Mouse (Mus musculus) embryonic facial prominence, embryonic 11.5 days (tissue): Measurements from ENCODE around the gene Adamtsl5. TPM values are rescaled to one million over a fixed set of nuclear protein-coding genes. Genes with fewer than 3 reads are reported as not detected.

Experiments
- ATAC-seq: fragments of 200-750 bp; cut with Nextera tagmentation; replicated peaks from 2 replicates; pipeline ENCODE4 v1.8.0; 2017; ENCODE audit warnings: low read depth; ENCODE audit not compliant: insufficient number of reproducible peaks, low FRiP score, low TSS enrichment
- DNase-seq: peaks from one replicate; pipeline ENCODE4 v3.0.0-alpha.2; 2015; ENCODE audit warnings: low spot score
- H3K27ac ChIP-seq: fragments of 300-500 bp; sonication (generic); replicated peaks from 2 replicates; pipeline ENCODE4 v1.5.1; 2014; ENCODE audit warnings: mild to moderate bottlenecking, low read depth, low read length, control low read depth
- H3K27me3 ChIP-seq: fragments of 300-500 bp; sonication (generic); 2 replicates; pipeline ENCODE4 v1.6.1; 2014; ENCODE audit warnings: mild to moderate bottlenecking, low read length, moderate library complexity, mixed read lengths; ENCODE audit not compliant: control insufficient read depth, insufficient read depth
- H3K36me3 ChIP-seq: fragments of 300-500 bp; sonication (generic); replicated peaks from 2 replicates; pipeline ENCODE4 v1.6.1; 2014; ENCODE audit warnings: low read depth, mild to moderate bottlenecking, low read length, moderate library complexity, mixed read lengths; ENCODE audit not compliant: control insufficient read depth, insufficient read depth
- H3K4me1 ChIP-seq: fragments of 300-500 bp; sonication (generic); 2 replicates; pipeline ENCODE4 v1.6.1; 2014; ENCODE audit warnings: low read length, mixed read lengths; ENCODE audit not compliant: control insufficient read depth, insufficient read depth
- H3K4me2 ChIP-seq: fragments of 300-500 bp; sonication (generic); 2 replicates; pipeline ENCODE4 v1.6.1; 2014; ENCODE audit warnings: low read depth, mild to moderate bottlenecking, control low read depth, low read length, moderate library complexity
- H3K4me3 ChIP-seq: fragments of 300-500 bp; sonication (generic); 2 replicates; pipeline ENCODE4 v1.5.1; 2014; ENCODE audit warnings: low read depth, low read length, control low read depth
- H3K9ac ChIP-seq: fragments of 300-500 bp; sonication (generic); replicated peaks from 2 replicates; pipeline ENCODE4 v1.6.1; 2014; ENCODE audit warnings: mild to moderate bottlenecking, control low read depth, low read length
- H3K9me3 ChIP-seq: fragments of 300-500 bp; sonication (generic); replicated peaks from 2 replicates; pipeline ENCODE4 v1.6.1; 2016; ENCODE audit warnings: mild to moderate bottlenecking, low read length, inconsistent platforms, mixed read lengths; ENCODE audit not compliant: control insufficient read depth
- WGBS: fragments of 180-500 bp; shearing (Covaris S2); extraction: QIAGEN DNeasy Blood & Tissue Kit; methylation state at CpG from one replicate; pipeline ENCODE4 v1.1.7; 2014; 5-methylcytosine and 5-hydroxymethylcytosine counted together
- polyA plus RNA-seq: library from polyadenylated mRNA; unstranded; fragments of >200 nt; fragmentation: Nextera tagmentation; extraction: Ambion mirVana; gene quantifications from 2 replicates; pipeline ENCODE4 v1.2.1, GENCODE M21; 2014

Adamtsl5 gene
- polyA plus RNA-seq, 1 experiment from 2014 or later: 0.14 TPM

GRCm38 (mm10) chr10:80345122-80345521 is 3.1 kb downstream of the Adamtsl5 start:
- Histone ChIP-seq H3K9ac (no peak overlapping the region), H3K9me3 (no peaks in the 10 kb centered on the region), H3K27me3 (peaks cover 94% of the 10 kb centered on the region), H3K27ac (no peak overlapping the region), H3K4me1 (peaks cover 6% of the 10 kb centered on the region), H3K36me3 (no peaks in the 10 kb centered on the region), H3K4me2 (peak overlapping the region; percentile 19), H3K4me3 (peak overlapping the region; percentile 14; the same call in 1 of the 2 replicates)
- DNase-seq (no peak), ATAC-seq (no peak)
- WGBS: 1% methylated on average over 15 of the region's 16 CpGs

- no peak for ATAC-seq
- no peak overlapping the region for H3K4me3 ChIP-seq
- WGBS: 37% methylated on average over 9 of the region's 9 CpGs
Observed at GRCm38 (mm10) chr10:80344131-80344661, 4.0 kb downstream of the Adamtsl5 start.

GRCm38 (mm10) chr10:80343425-80343895 is 4.8 kb downstream of the Adamtsl5 start:
- no peaks in the 10 kb centered on the region for H3K36me3 ChIP-seq
- peak overlapping the region; percentile 0 for H3K4me2 ChIP-seq
- peaks cover 5% of the 10 kb centered on the region for H3K4me1 ChIP-seq
- H3K27me3 ChIP-seq: peaks cover 78% of the 10 kb centered on the region
- DNase-seq (no peak), ATAC-seq (peak; percentile 4; the same call in 1 of the 2 replicates)
- H3K4me3 ChIP-seq: no peak overlapping the region
- H3K9ac ChIP-seq: no peak overlapping the region
- WGBS: 22% methylated on average over 11 of the region's 13 CpGs
- no peak overlapping the region for H3K27ac ChIP-seq
- H3K9me3 ChIP-seq: no peaks in the 10 kb centered on the region

More at GRCm38 (mm10) chr10:80344131-80344661, 4.0 kb downstream of the Adamtsl5 start:
- no peaks in the 10 kb centered on the region for H3K36me3 ChIP-seq
- no peak overlapping the region for H3K27ac ChIP-seq
- no peak overlapping the region for H3K4me2 ChIP-seq
- no peaks in the 10 kb centered on the region for H3K9me3 ChIP-seq
- no peak for DNase-seq
- peaks cover 6% of the 10 kb centered on the region for H3K4me1 ChIP-seq
- peaks cover 85% of the 10 kb centered on the region for H3K27me3 ChIP-seq
- H3K9ac ChIP-seq: no peak overlapping the region

GRCm38 (mm10) chr10:80342749-80343424 is 5.3 kb downstream of the Adamtsl5 start:
- H3K4me1 ChIP-seq: peaks cover 2% of the 10 kb centered on the region; the same call in 1 of the 2 replicates
- peak; percentile 30; the same call in 1 of the 2 replicates for ATAC-seq
- peaks cover 72% of the 10 kb centered on the region for H3K27me3 ChIP-seq
- 1% methylated on average over 25 of the region's 33 CpGs for WGBS
- no peaks in the 10 kb centered on the region for H3K36me3 ChIP-seq
- H3K4me2 ChIP-seq: peak overlapping the region; percentile 42
- 0 out of 2 replicates have a peak overlapping the region, but pooled peaks have one; percentile 3 for H3K9ac ChIP-seq
- H3K9me3 ChIP-seq: no peaks in the 10 kb centered on the region
- no peak overlapping the region for H3K27ac ChIP-seq
- H3K4me3 ChIP-seq: peak overlapping the region; percentile 28
- DNase-seq: peak; percentile 85

GRCm38 (mm10) chr10:80342305-80342748 is 5.9 kb downstream of the Adamtsl5 start:
- 2% methylated on average over 26 of the region's 26 CpGs for WGBS
- H3K27ac ChIP-seq: no peak overlapping the region

GRCm38 (mm10) chr10:80341491-80342304 is 6.5 kb downstream of the Adamtsl5 start:
- no peak overlapping the region; the same call in 1 of the 2 replicates for H3K4me2 ChIP-seq
- peak overlapping the region; percentile 9 for H3K4me3 ChIP-seq
- WGBS: 2% methylated on average over 46 of the region's 47 CpGs
- DNase-seq: no peak
- H3K9ac ChIP-seq: no peak overlapping the region
- H3K27ac ChIP-seq: no peak overlapping the region
- H3K36me3 ChIP-seq: no peaks in the 10 kb centered on the region
- no peak for ATAC-seq
- peaks cover 2% of the 10 kb centered on the region; the same call in 1 of the 2 replicates for H3K4me1 ChIP-seq
- no peaks in the 10 kb centered on the region for H3K9me3 ChIP-seq
- H3K27me3 ChIP-seq: peaks cover 62% of the 10 kb centered on the region

More at GRCm38 (mm10) chr10:80342305-80342748, 5.9 kb downstream of the Adamtsl5 start:
- H3K27me3 ChIP-seq: peaks cover 67% of the 10 kb centered on the region
- no peak overlapping the region for H3K9ac ChIP-seq
- peak overlapping the region; percentile 28 for H3K4me3 ChIP-seq
- no peaks in the 10 kb centered on the region for H3K9me3 ChIP-seq
- DNase-seq (no peak), ATAC-seq (no peak)
- peaks cover 2% of the 10 kb centered on the region; the same call in 1 of the 2 replicates for H3K4me1 ChIP-seq
- no peaks in the 10 kb centered on the region for H3K36me3 ChIP-seq
- H3K4me2 ChIP-seq: peak overlapping the region; percentile 42; the same call in 1 of the 2 replicates

- H3K4me2 ChIP-seq: no peak overlapping the region
- peaks cover 2% of the 10 kb centered on the region; the same call in 1 of the 2 replicates for H3K4me1 ChIP-seq
- H3K36me3 ChIP-seq: no peaks in the 10 kb centered on the region
- ATAC-seq (no peak), DNase-seq (no peak)
- no peak overlapping the region for H3K4me3 ChIP-seq
- H3K9ac ChIP-seq: no peak overlapping the region
- no peaks in the 10 kb centered on the region for H3K9me3 ChIP-seq
- 11% methylated on average over 21 of the region's 21 CpGs for WGBS
- no peak overlapping the region for H3K27ac ChIP-seq
- H3K27me3 ChIP-seq: peaks cover 59% of the 10 kb centered on the region
Observed at GRCm38 (mm10) chr10:80341026-80341425, 7.2 kb downstream of the Adamtsl5 start.
